Mouse (Mus musculus) MEL (cell line): ENCODE data around the gene Rabep1. TPM values are rescaled to one million over a fixed set of nuclear protein-coding genes. Genes with fewer than 3 reads are reported as not detected.
A peak's percentile ranks its signal among the peaks of the same experiment; 100 is the strongest.

Experiments used
- DNase-seq: peaks from one replicate; pipeline ENCODE4 v3.0.0; 2011; ENCODE audit warnings: low read depth, low spot score
- H3K27ac ChIP-seq: 2 replicates; pipeline ENCODE4 v1.5.1; 2012; ENCODE audit warnings: low read depth, mild to moderate bottlenecking, control low read depth, low read length, moderate library complexity; ENCODE audit not compliant: control insufficient read depth
- H3K27me3 ChIP-seq, 2 experiments: fragments of 150-350 bp in 1 of 2; sonication (generic) in 1 of 2; 2 replicates each; pipeline ENCODE4 v1.6.1; 2012; ENCODE audit warnings: low read length in 2 of 2, mild to moderate bottlenecking in 2 of 2, improper control_type of control experiment in 1 of 2, moderate library complexity in 1 of 2; ENCODE audit not compliant: insufficient read depth in 2 of 2, control insufficient read depth in 1 of 2
- H3K36me3 ChIP-seq, 2 experiments: 2 replicates each; pipeline ENCODE4 v1.6.1; 2012 to 2014; ENCODE audit warnings: low read length in 2 of 2, improper control_type of control experiment in 1 of 2, inconsistent platforms in 1 of 2, mild to moderate bottlenecking in 1 of 2; ENCODE audit not compliant: insufficient read depth in 2 of 2, control insufficient read depth in 1 of 2
- H3K4me1 ChIP-seq, 2 experiments: fragments of 150-350 bp in 1 of 2; sonication (generic) in 1 of 2; 2 replicates each; pipeline ENCODE4 v1.6.1; 2012; ENCODE audit warnings: low read length in 2 of 2, improper control_type of control experiment in 1 of 2, mild to moderate bottlenecking in 1 of 2; ENCODE audit not compliant: insufficient read depth in 2 of 2, control insufficient read depth in 1 of 2
- H3K4me3 ChIP-seq, 2 experiments: fragments of 150-350 bp in 1 of 2; sonication (generic) in 1 of 2; 2 replicates each; pipeline ENCODE4 v1.5.1; 2012; ENCODE audit warnings: low read depth in 2 of 2, low read length in 2 of 2, mild to moderate bottlenecking in 2 of 2, moderate library complexity in 2 of 2, control low read depth in 1 of 2, improper control_type of control experiment in 1 of 2; ENCODE audit not compliant: control insufficient read depth in 1 of 2, insufficient read depth in 1 of 2
- H3K79me2 ChIP-seq: 2 replicates; pipeline ENCODE4 v1.6.1; 2012; ENCODE audit warnings: mild to moderate bottlenecking, low read length, moderate library complexity; ENCODE audit not compliant: control insufficient read depth, poor library complexity, insufficient read depth
- H3K9ac ChIP-seq: 2 replicates; pipeline ENCODE4 v1.6.1; 2012; ENCODE audit warnings: low read depth, mild to moderate bottlenecking, control low read depth, low read length, moderate library complexity; ENCODE audit not compliant: control insufficient read depth, poor library complexity, severe bottlenecking
- H3K9me3 ChIP-seq: fragments of 150-350 bp; sonication (generic); replicated peaks from 2 replicates; pipeline ENCODE4 v1.6.1; 2012; ENCODE audit warnings: mild to moderate bottlenecking, low read length, improper control_type of control experiment, moderate library complexity; ENCODE audit not compliant: insufficient read depth
- CHD1 ChIP-seq: IDR thresholded peaks from 2 replicates; pipeline ENCODE4 v1.6.1; 2012; ENCODE audit warnings: low read depth, mild to moderate bottlenecking, inconsistent platforms, low read length, improper control_type of control experiment
- CHD2 ChIP-seq: IDR thresholded peaks from 2 replicates; pipeline ENCODE4 v1.6.1; 2011; ENCODE audit warnings: low read length, improper control_type of control experiment
- CTCF ChIP-seq, 3 experiments: IDR thresholded peaks in 2 of 3; conservative IDR thresholded peaks in 1 of 3; 2 replicates each; pipeline ENCODE4 v1.5.1; 2011 to 2012; ENCODE audit warnings: low read length in 3 of 3, low read depth in 2 of 3, mild to moderate bottlenecking in 2 of 3, improper control_type of control experiment in 1 of 3, inconsistent platforms in 1 of 3, mixed read lengths in 1 of 3, moderate library complexity in 1 of 3; ENCODE audit not compliant: control insufficient read depth in 1 of 3, insufficient read depth in 1 of 3, poor library complexity in 1 of 3, severe bottlenecking in 1 of 3
- ELF1 ChIP-seq: IDR thresholded peaks from 2 replicates; pipeline ENCODE4 v1.6.1; 2014; ENCODE audit warnings: low read depth, mild to moderate bottlenecking, inconsistent platforms, low read length, improper control_type of control experiment, moderate library complexity
- GABPA ChIP-seq: IDR thresholded peaks from 2 replicates; pipeline ENCODE4 v1.6.1; 2012; ENCODE audit warnings: low read depth, mild to moderate bottlenecking, inconsistent platforms, low read length, improper control_type of control experiment, moderate library complexity
- GATA1 ChIP-seq: IDR thresholded peaks from 2 replicates; pipeline ENCODE4 v1.6.1; 2011; ENCODE audit warnings: low read depth, low read length, improper control_type of control experiment
- HCFC1 ChIP-seq: IDR thresholded peaks from 2 replicates; pipeline ENCODE4 v1.6.1; 2012; ENCODE audit warnings: low read depth, mild to moderate bottlenecking, inconsistent platforms, low read length, improper control_type of control experiment, moderate library complexity
- MAX ChIP-seq: IDR thresholded peaks from 2 replicates; pipeline ENCODE4 v1.6.1; 2011; ENCODE audit warnings: low read length, improper control_type of control experiment
- MEF2A ChIP-seq: IDR thresholded peaks from 2 replicates; pipeline ENCODE4 v1.6.1; 2014; ENCODE audit warnings: low read depth, mild to moderate bottlenecking, inconsistent platforms, low read length, improper control_type of control experiment; ENCODE audit not compliant: poor library complexity, insufficient replicate concordance, severe bottlenecking; ENCODE audit errors: extremely low read depth
- MXI1 ChIP-seq: IDR thresholded peaks from 2 replicates; pipeline ENCODE4 v1.6.1; 2011; ENCODE audit warnings: mild to moderate bottlenecking, low read depth, low read length, improper control_type of control experiment
- NRF1 ChIP-seq: IDR thresholded peaks from 2 replicates; pipeline ENCODE4 v1.6.1; 2014; ENCODE audit warnings: low read depth, mild to moderate bottlenecking, inconsistent platforms, low read length, improper control_type of control experiment, moderate library complexity; ENCODE audit not compliant: poor library complexity, insufficient read depth, severe bottlenecking
- POLR2A ChIP-seq, 2 experiments: IDR thresholded peaks; 2 replicates each; pipeline ENCODE4 v1.6.1; 2011 to 2012; ENCODE audit warnings: low read length in 2 of 2, mild to moderate bottlenecking in 2 of 2, control low read depth in 1 of 2, improper control_type of control experiment in 1 of 2, low read depth in 1 of 2, moderate library complexity in 1 of 2; ENCODE audit not compliant: control insufficient read depth in 1 of 2, insufficient read depth in 1 of 2, poor library complexity in 1 of 2
- POLR2AphosphoS2 ChIP-seq: IDR thresholded peaks from 2 replicates; pipeline ENCODE4 v1.6.1; 2011; ENCODE audit warnings: low read length, improper control_type of control experiment
- RAD21 ChIP-seq: IDR thresholded peaks from 2 replicates; pipeline ENCODE4 v1.6.1; 2011; ENCODE audit warnings: mild to moderate bottlenecking, low read depth, low read length, improper control_type of control experiment
- RCOR1 ChIP-seq: IDR thresholded peaks from 2 replicates; pipeline ENCODE4 v1.6.1; 2012; ENCODE audit warnings: low read depth, mild to moderate bottlenecking, inconsistent platforms, low read length, improper control_type of control experiment
- SMC3 ChIP-seq: IDR thresholded peaks from 2 replicates; pipeline ENCODE4 v1.6.1; 2011; ENCODE audit warnings: low read depth, low read length, improper control_type of control experiment
- TAL1 ChIP-seq: IDR thresholded peaks from 2 replicates; pipeline ENCODE4 v1.6.1; 2012; ENCODE audit warnings: mild to moderate bottlenecking, inconsistent platforms, low read length, moderate library complexity, mixed read lengths
- ZC3H11A ChIP-seq: IDR thresholded peaks from 2 replicates; pipeline ENCODE4 v1.6.1; 2012; ENCODE audit warnings: low read depth, mild to moderate bottlenecking, inconsistent platforms, low read length, improper control_type of control experiment
- ZMIZ1 ChIP-seq: IDR thresholded peaks from 2 replicates; pipeline ENCODE4 v1.6.1; 2012; ENCODE audit warnings: low read depth, mild to moderate bottlenecking, inconsistent platforms, low read length, improper control_type of control experiment, moderate library complexity
- ZNF384 ChIP-seq: IDR thresholded peaks from 2 replicates; pipeline ENCODE4 v1.6.1; 2012; ENCODE audit warnings: low read depth, mild to moderate bottlenecking, inconsistent platforms, low read length, improper control_type of control experiment
- polyA plus RNA-seq, 2 experiments: library from polyadenylated mRNA; stranded (reverse) in 1 of 2; unstranded in 1 of 2; fragments of >175 nt in 1 of 2; fragments of >200 nt in 1 of 2; gene quantifications; 2 replicates each; pipeline versions ENCODE4 v1.2.1 to v1.2.4; 2012; ENCODE audit warnings: low replicate concordance in 2 of 2, low read depth in 1 of 2; ENCODE audit not compliant: insufficient read length in 2 of 2, insufficient read depth in 1 of 2, missing spikeins in 1 of 2
- total RNA-seq: library from RNA; depleted of rRNA; stranded (reverse); fragments of 300-350 nt; gene quantifications from 2 replicates; pipeline ENCODE4 v1.2.3, GENCODE M21; 2012

Rabep1 gene
- total and polyA plus RNA-seq, 3 experiments, result 24.2 to 72.2 (median 34.3) TPM

DNA sequence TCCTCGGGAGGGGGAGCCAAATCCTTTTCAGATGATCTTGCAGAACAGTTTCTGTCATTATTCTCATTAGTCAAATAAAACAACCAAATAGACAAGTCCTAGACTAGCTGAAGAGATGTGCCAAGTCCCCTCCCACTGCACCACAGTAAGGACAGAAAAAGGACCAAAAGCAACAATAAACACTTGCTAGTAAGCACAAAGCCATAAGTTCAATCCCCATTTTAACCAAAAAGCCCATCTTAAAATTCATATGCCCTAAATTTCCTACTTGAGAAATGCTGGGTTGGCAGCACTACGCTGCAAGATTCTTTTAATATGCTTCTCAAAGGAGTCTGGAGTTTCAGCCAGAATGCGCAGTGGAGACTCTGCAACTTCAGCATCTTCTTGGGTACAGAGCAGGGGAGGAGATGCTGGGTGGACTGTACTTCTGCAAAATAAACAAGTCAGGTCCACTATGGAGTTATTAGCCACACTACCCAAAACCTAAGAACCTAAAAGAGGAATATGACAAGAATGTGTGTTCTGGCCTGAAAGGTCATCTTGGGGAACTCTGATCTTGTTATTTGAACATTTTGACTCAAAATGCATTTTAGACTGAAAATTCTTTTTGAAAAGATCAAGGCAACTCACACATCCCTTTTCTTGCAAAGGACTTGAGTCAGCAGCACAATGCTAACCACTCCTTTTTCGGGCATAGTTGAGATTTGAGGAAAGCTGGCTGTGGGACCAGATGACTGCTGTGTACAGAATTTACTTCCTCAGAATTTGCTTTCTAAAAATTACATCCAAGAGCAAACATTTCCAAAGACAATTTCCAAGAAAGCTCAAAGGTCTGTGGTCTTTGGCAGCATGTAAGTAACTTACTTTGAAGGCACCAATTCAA, 100.6 kb downstream of the Rabep1 start:
- H3K9ac ChIP-seq, result no peak overlapping the region
- TF ChIP-seq RAD21 (no peak), CHD1 (no peak), ZMIZ1 (0 out of 2 replicates have a peak, but pooled peaks have one; percentile 18), GATA1 (no peak), ZC3H11A (no peak), SMC3 (no peak), ZNF384 (no peak), CHD2 (no peak), MAX (no peak), POLR2A (IDR thresholded peaks at IDR 0.05; ENCODE audit: control insufficient read depth in 1 of 2, insufficient read depth in 1 of 2, low read depth in 1 of 2, low read length in 2 of 2, poor library complexity in 1 of 2) (0 out of 4 replicates have a peak, but pooled peaks of 1 of the 2 experiments have one; percentile 12), TAL1 (no peak), MXI1 (no peak), RCOR1 (no peak), CTCF (IDR thresholded peaks at IDR 0.05 in 2 of 3, conservative IDR thresholded peaks at IDR 0.05 in 1 of 3; ENCODE audit: control insufficient read depth in 1 of 3, insufficient read depth in 1 of 3, low read depth in 2 of 3, low read length in 3 of 3, poor library complexity in 1 of 3, severe bottlenecking in 1 of 3) (no peak), GABPA (no peak), MEF2A (no peak), HCFC1 (no peak), POLR2AphosphoS2 (peak; percentile 58; the same call in 1 of the 2 replicates)
- TF ChIP-seq, all 39 proteins: peak for 3
- Histone ChIP-seq H3K4me3 (no peak overlapping the region), H3K79me2 (no peaks in the 10 kb centered on the region), H3K27me3 (no peaks in the 10 kb centered on the region), H3K9me3 (no peaks in the 10 kb centered on the region), H3K27ac (no peak overlapping the region), H3K36me3 (peaks cover 0 to 46% of the 10 kb centered on the region in 2 experiments; a peak in 2 of 4 replicates), H3K4me1 (no peaks in the 10 kb centered on the region)
- no peak for DNase-seq

DNA sequence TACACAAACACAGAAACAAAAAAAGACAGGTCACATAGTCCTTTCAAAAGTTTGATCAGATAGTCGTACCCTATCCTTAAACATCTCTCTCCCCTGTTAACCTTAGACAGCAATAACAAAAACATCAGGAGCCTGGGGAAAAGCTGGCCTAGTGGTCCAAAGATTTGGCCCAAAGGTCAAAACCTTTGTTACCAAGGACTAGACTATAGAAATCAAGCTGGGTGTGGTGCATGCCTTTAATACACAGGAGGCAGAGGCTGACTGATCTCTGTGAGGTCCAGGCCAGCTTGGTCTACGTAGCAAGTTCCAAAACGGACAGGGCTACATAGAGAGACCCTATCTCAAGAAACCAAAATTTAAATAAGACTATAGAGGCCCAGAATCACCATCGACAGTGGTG, 110.1 kb downstream of the Rabep1 start:
- no peaks in the 10 kb centered on the region for H3K4me1 ChIP-seq
- DNase-seq, result no peak
- H3K9ac ChIP-seq, result no peak overlapping the region
- no peaks in the 10 kb centered on the region for H3K79me2 ChIP-seq
- H3K4me3 ChIP-seq, result no peak overlapping the region
- no peaks in the 10 kb centered on the region for H3K27me3 ChIP-seq
- TF ChIP-seq NRF1 (no peak), ELF1 (no peak)
- TF ChIP-seq, all 39 proteins: peak for 0
- Histone ChIP-seq H3K27ac (no peak overlapping the region), H3K9me3 (no peaks in the 10 kb centered on the region), H3K36me3 (peaks cover 0 to 76% of the 10 kb centered on the region in 2 experiments; a peak in 2 of 4 replicates)
